Mouse (Mus musculus) bone marrow, adult 2 months (tissue): ENCODE results near the gene Sema6c.

Experiments
- CTCF ChIP-seq: fragments of 200-500 bp; IDR thresholded peaks from 2 replicates; pipeline ENCODE4 v1.5.1; 2011; ENCODE audit warnings: low read length, control low read depth; ENCODE audit not compliant: control insufficient read depth, insufficient read depth
- POLR2A ChIP-seq: fragments of 200-500 bp; IDR thresholded peaks from 2 replicates; pipeline ENCODE4 v1.6.1; 2011; ENCODE audit warnings: low read depth, mild to moderate bottlenecking, control low read depth, low read length, borderline replicate concordance; ENCODE audit not compliant: control insufficient read depth

- TF ChIP-seq POLR2A = no peak
- peak; percentile 71 for TF ChIP-seq CTCF
Observed at GRCm38 (mm10) chr3:95153874-95154273, 6.4 kb upstream of the Sema6c start.
